Mouse (Mus musculus) skeletal muscle tissue, adult 2 months (tissue): ENCODE data around the gene Prr3.
"Not testable (repeated sequence)": the region's sequence is repeated elsewhere in the genome, so short reads cannot be mapped to it uniquely, and the experiment has no call there.

Experiments used
- DNase-seq: peaks from one replicate; pipeline ENCODE4 v3.0.0-alpha.2; 2012; ENCODE audit warnings: low read depth, low spot score

The Prr3 gene

GRCm38 (mm10) chr17:35979401-35980362 is at the start of gene Prr3, which contains the start of gene Gnl1:
TSS of gene Prr3 (minus strand) at chr17:35980236.
TSS of gene Gnl1 (plus strand) at chr17:35979851.
- peak; percentile 86 for DNase-seq

- DNase-seq, result no peak
Observed at GRCm38 (mm10) chr17:36028879-36029619, 49.0 kb upstream of the Prr3 start.

GRCm38 (mm10) chr17:36027663-36028062 is 47.6 kb upstream of the Prr3 start:
- DNase-seq, result no peak

GRCm38 (mm10) chr17:36025901-36026300 is 45.9 kb upstream of the Prr3 start:
- no peak for DNase-seq

GRCm38 (mm10) chr17:36025197-36025596 is 45.2 kb upstream of the Prr3 start:
- DNase-seq, result no peak

GRCm38 (mm10) chr17:36023710-36024654 is 43.9 kb upstream of the Prr3 start:
- DNase-seq, result peak; percentile 45

GRCm38 (mm10) chr17:36022922-36023321 is 42.9 kb upstream of the Prr3 start:
- no peak for DNase-seq

- no peak for DNase-seq
Observed at GRCm38 (mm10) chr17:36022098-36022497, 42.1 kb upstream of the Prr3 start.

GRCm38 (mm10) chr17:36021309-36021708 is 41.3 kb upstream of the Prr3 start:
- no peak for DNase-seq

- DNase-seq, result peak; percentile 64
Observed at GRCm38 (mm10) chr17:36020191-36021073, 40.4 kb upstream of the Prr3 start, which contains the start of gene H2-T24. TSS of gene H2-T24 (minus strand) at chr17:36020560.

GRCm38 (mm10) chr17:36019519-36019918 is 39.5 kb upstream of the Prr3 start:
- DNase-seq, result no peak

GRCm38 (mm10) chr17:36018979-36019378 is 38.9 kb upstream of the Prr3 start:
- DNase-seq, result no peak

- DNase-seq, result no peak
Observed at GRCm38 (mm10) chr17:36017046-36017445, 37.0 kb upstream of the Prr3 start.

GRCm38 (mm10) chr17:36014977-36015376 is 34.9 kb upstream of the Prr3 start:
- no peak for DNase-seq

- not testable (repeated sequence) for DNase-seq
Observed at GRCm38 (mm10) chr17:36004409-36004808, 24.4 kb upstream of the Prr3 start.

GRCm38 (mm10) chr17:36003331-36003730 is 23.3 kb upstream of the Prr3 start:
- DNase-seq, result no peak

- DNase-seq, result no peak
Observed at GRCm38 (mm10) chr17:36001966-36002365, 21.9 kb upstream of the Prr3 start.

- DNase-seq, result no peak
Observed at GRCm38 (mm10) chr17:36001121-36001897, 21.3 kb upstream of the Prr3 start.

GRCm38 (mm10) chr17:36000349-36000748 is 20.3 kb upstream of the Prr3 start:
- no peak for DNase-seq
